ENCODE assay signal across 12 mouse cellular contexts in genomic region chr6:28704612-28705011, GRCm38 (mm10).
DNase-seq lines count a peak whose midpoint lies in the region; ATAC-seq and TF ChIP-seq lines count a peak whose summit lies in the region.
"Had no signal": no experiment of that assay in that cellular context is flagged by ENCODE, and none has a peak within 500 bp of the region (broad histone marks: within the 10 kb centered on the region; RNA-seq: fewer than 3 reads in every experiment).

No protein-coding gene starts in this region.

- 60% methylated on average over 6 of the region's 6 CpGs for WGBS in forebrain, embryonic 16.5 days
- WGBS in forebrain, embryonic 13.5 days: 78% methylated on average over 6 of the region's 6 CpGs
- 59% methylated on average over 6 of the region's 6 CpGs for WGBS in liver, embryonic 13.5 days (ENCODE audit: insufficient replicate concordance)
- 55% methylated on average over 6 of the region's 6 CpGs for WGBS in kidney, adult 2 months

- peak overlapping the region; percentile 52; the same call in 1 of the 2 replicates for H3K27ac ChIP-seq in forebrain, embryonic 16.5 days (ENCODE audit: low read length)
- H3K27ac ChIP-seq in forebrain, embryonic 13.5 days: no peak overlapping the region
- H3K27ac ChIP-seq in left cerebral cortex, adult 2 months: peak overlapping the region; percentile 73
- peak overlapping the region; percentile 83 for H3K27ac ChIP-seq in liver, embryonic 13.5 days
- H3K27ac ChIP-seq in kidney, adult 2 months (ENCODE audit: insufficient read depth, low read depth, low read length): no peak overlapping the region
- H3K27ac ChIP-seq: embryonic facial prominence, embryonic 15.5 days; neural tube, embryonic 12.5 days had no signal

- H3K36me3 ChIP-seq in forebrain, embryonic 16.5 days (ENCODE audit: control insufficient read depth, insufficient read depth): no peaks in the 10 kb centered on the region
- H3K36me3 ChIP-seq in forebrain, embryonic 13.5 days (ENCODE audit: poor library complexity, severe bottlenecking): peaks cover 7% of the 10 kb centered on the region; the same call in 1 of the 2 replicates
- peaks cover 26% of the 10 kb centered on the region; the same call in 1 of the 2 replicates for H3K36me3 ChIP-seq in liver, embryonic 13.5 days
- H3K36me3 ChIP-seq in kidney, adult 2 months (ENCODE audit: control insufficient read depth, insufficient read depth, low read length): no peaks in the 10 kb centered on the region; the same call in none of the 2 replicates
- H3K36me3 ChIP-seq: neural tube, embryonic 12.5 days had no signal

- no peak overlapping the region for H3K9ac ChIP-seq in forebrain, embryonic 16.5 days (replicated peaks; ENCODE audit: low read depth, low read length)
- H3K9ac ChIP-seq in forebrain, embryonic 13.5 days: no peak overlapping the region
- H3K9ac ChIP-seq in liver, embryonic 13.5 days: no peak overlapping the region
- H3K9ac ChIP-seq: embryonic facial prominence, embryonic 15.5 days; neural tube, embryonic 12.5 days had no signal

- no peak for ATAC-seq in forebrain, embryonic 16.5 days
- ATAC-seq in forebrain, embryonic 13.5 days: no peak
- ATAC-seq in liver, embryonic 13.5 days (ENCODE audit: low read depth): no peak
- ATAC-seq: lung, postnatal 0 days had no signal

- no peak for DNase-seq in left cerebral cortex, adult 2 months (ENCODE audit: extremely low spot score in 1 of 2, low spot score in 2 of 2)
- no peak for DNase-seq in left cerebral cortex, postnatal 14 days (ENCODE audit: low spot score in 2 of 2)
- peak; percentile 84 for DNase-seq in MN1 (ENCODE audit: low spot score)
- DNase-seq in liver, embryonic 13.5 days: no peak
- DNase-seq in kidney, adult 2 months: no peak
- DNase-seq in urinary bladder, adult 18-20 months (ENCODE audit: low spot score in 2 of 2): no peak
- DNase-seq: kidney, adult 11 months had no signal

- H3K27me3 ChIP-seq in forebrain, embryonic 16.5 days (replicated peaks; ENCODE audit: control insufficient read depth, insufficient read depth, low read length): no peaks in the 10 kb centered on the region
- H3K27me3 ChIP-seq in forebrain, embryonic 13.5 days: no peaks in the 10 kb centered on the region
- no peaks in the 10 kb centered on the region for H3K27me3 ChIP-seq in liver, embryonic 13.5 days
- no peaks in the 10 kb centered on the region for H3K27me3 ChIP-seq in kidney, adult 2 months (replicated peaks; ENCODE audit: control insufficient read depth, insufficient read depth, low read length)
- H3K27me3 ChIP-seq: embryonic facial prominence, embryonic 15.5 days; neural tube, embryonic 12.5 days had no signal

- no peak for TF ChIP-seq POLR2A in kidney, adult 2 months (IDR thresholded peaks at IDR 0.05; ENCODE audit: low read depth, low read length)

- H3K9me3 ChIP-seq in forebrain, embryonic 16.5 days (ENCODE audit: control insufficient read depth, low read length): no peaks in the 10 kb centered on the region
- H3K9me3 ChIP-seq in forebrain, embryonic 13.5 days (replicated peaks): no peaks in the 10 kb centered on the region
- no peaks in the 10 kb centered on the region for H3K9me3 ChIP-seq in liver, embryonic 13.5 days (replicated peaks)
- H3K9me3 ChIP-seq: embryonic facial prominence, embryonic 15.5 days; neural tube, embryonic 12.5 days had no signal

- H3K4me3 ChIP-seq in forebrain, embryonic 16.5 days (replicated peaks; ENCODE audit: low read length): no peak overlapping the region
- H3K4me3 ChIP-seq in forebrain, embryonic 13.5 days: no peak overlapping the region
- H3K4me3 ChIP-seq in left cerebral cortex, adult 2 months: no peak overlapping the region
- H3K4me3 ChIP-seq in liver, embryonic 13.5 days (replicated peaks): no peak overlapping the region
- no peak overlapping the region for H3K4me3 ChIP-seq in kidney, adult 2 months (ENCODE audit: insufficient read depth, low read depth, low read length)
- H3K4me3 ChIP-seq: embryonic facial prominence, embryonic 15.5 days; neural tube, embryonic 12.5 days had no signal

- no peak overlapping the region for H3K4me2 ChIP-seq in forebrain, embryonic 16.5 days (ENCODE audit: low read length)
- H3K4me2 ChIP-seq in forebrain, embryonic 13.5 days: no peak overlapping the region
- peak overlapping the region; percentile 39 for H3K4me2 ChIP-seq in liver, embryonic 13.5 days
- H3K4me2 ChIP-seq: embryonic facial prominence, embryonic 15.5 days; neural tube, embryonic 12.5 days had no signal

- peaks cover 29% of the 10 kb centered on the region for H3K4me1 ChIP-seq in forebrain, embryonic 16.5 days (replicated peaks; ENCODE audit: control insufficient read depth, insufficient read depth, low read length)
- peaks cover 33% of the 10 kb centered on the region for H3K4me1 ChIP-seq in forebrain, embryonic 13.5 days
- peaks cover 51% of the 10 kb centered on the region for H3K4me1 ChIP-seq in liver, embryonic 13.5 days (replicated peaks)
- no peaks in the 10 kb centered on the region for H3K4me1 ChIP-seq in kidney, adult 2 months (ENCODE audit: control insufficient read depth, insufficient read depth, low read length)
- H3K4me1 ChIP-seq: neural tube, embryonic 12.5 days had no signal

- intact Hi-C loops in left cerebral cortex, adult 2 months (cut with DNase I): loop anchor here (1.0 to 5.0 kb wide), 4 partner anchors 49 to 167 kb away; partner anchors contain the start of gene Lrrc4
- intact Hi-C loops in left cerebral cortex, postnatal 14 days (cut with DNase I): no loop called here

- no peak for TF ChIP-seq CTCF in left cerebral cortex, adult 2 months (IDR thresholded peaks at IDR 0.05)
- no peak for TF ChIP-seq CTCF in kidney, adult 2 months (conservative IDR thresholded peaks at IDR 0.05; ENCODE audit: insufficient read depth, insufficient read length, low read depth, low read length)

Comparison
In these comparisons a context has a peak if more than half of its experiments do, and no peak if none do; other contexts are left out.
1. H3K27ac ChIP-seq: peak in forebrain, embryonic 16.5 days (single experiment), left cerebral cortex, adult 2 months (single experiment) and liver, embryonic 13.5 days (single experiment); none in forebrain, embryonic 13.5 days (single experiment) and kidney, adult 2 months (single experiment).